Comparison of ENCODE assay signal across 8 mouse cellular contexts in genomic region chr12:73545672-73546085, GRCm38 (mm10). TPM values are rescaled to one million over a fixed set of nuclear protein-coding genes. Genes with fewer than 3 reads are reported as not detected.
DNase-seq lines count a peak whose midpoint lies in the region; ATAC-seq and TF ChIP-seq lines count a peak whose summit lies in the region.

No protein-coding gene starts in this region.

- peak overlapping the region; percentile 73 for H3K9ac ChIP-seq in ES-E14 (ENCODE audit: insufficient read depth, low read depth, low read length, poor library complexity, severe bottlenecking)
- peak overlapping the region; percentile 78 for H3K9ac ChIP-seq in intestine, embryonic 16.5 days (ENCODE audit: low read depth, low read length)
- H3K9ac ChIP-seq in liver, embryonic 16.5 days (ENCODE audit: low read depth, low read length), result peak overlapping the region; percentile 54
- peak overlapping the region; percentile 31; the same call in 1 of the 2 replicates for H3K9ac ChIP-seq in neural tube, embryonic 13.5 days

- peak overlapping the region; percentile 69 to 78 for H3K4me3 ChIP-seq in ES-E14 (ENCODE audit: insufficient read depth in 1 of 2, low read depth in 1 of 2, low read length in 2 of 2, poor library complexity in 1 of 2, severe bottlenecking in 1 of 2)
- peak overlapping the region; percentile 42 for H3K4me3 ChIP-seq in brown adipose tissue, adult 24 weeks (ENCODE audit: insufficient read depth, low read depth, low read length)
- H3K4me3 ChIP-seq in intestine, embryonic 16.5 days (ENCODE audit: low read length), result peak overlapping the region; percentile 63
- peak overlapping the region; percentile 53 for H3K4me3 ChIP-seq in liver, embryonic 16.5 days (ENCODE audit: low read depth, low read length)
- H3K4me3 ChIP-seq in neural tube, embryonic 13.5 days, result peak overlapping the region; percentile 39

- peak overlapping the region; percentile 62 for H3K4me2 ChIP-seq in intestine, embryonic 16.5 days (ENCODE audit: low read depth, low read length)
- H3K4me2 ChIP-seq in liver, embryonic 16.5 days (ENCODE audit: low read depth, low read length), result peak overlapping the region; percentile 57
- H3K4me2 ChIP-seq in neural tube, embryonic 13.5 days, result peak overlapping the region; percentile 58

- DNase-seq in ES-E14 (ENCODE audit: low read depth, low spot score), result peak; percentile 35
- DNase-seq in MN1 (ENCODE audit: low spot score), result no peak
- DNase-seq in left cerebral cortex, adult 8-10 months (ENCODE audit: low spot score in 2 of 2), result no peak

- no peaks in the 10 kb centered on the region for H3K36me3 ChIP-seq in ES-E14 (ENCODE audit: control insufficient read depth, insufficient read depth, low read length, poor library complexity, severe bottlenecking)
- no peaks in the 10 kb centered on the region for H3K36me3 ChIP-seq in intestine, embryonic 16.5 days (ENCODE audit: control insufficient read depth, insufficient read depth, low read length)
- H3K36me3 ChIP-seq in liver, embryonic 16.5 days (ENCODE audit: control insufficient read depth, insufficient read depth), result no peaks in the 10 kb centered on the region
- no peaks in the 10 kb centered on the region for H3K36me3 ChIP-seq in neural tube, embryonic 13.5 days

- in situ Hi-C loops in ES-E14 (cut with MboI; ENCODE audit: low sequenced_read_pairs in 2 of 2, unreplicated experiment in 2 of 2), result loop anchor here (25.0 kb wide), 1 partner anchor 508 kb away; no protein-coding TSS in a partner anchor

- no peaks in the 10 kb centered on the region for H3K9me3 ChIP-seq in ES-E14 (ENCODE audit: control insufficient read depth, insufficient read depth, low read depth, low read length)
- H3K9me3 ChIP-seq in intestine, embryonic 16.5 days (ENCODE audit: control insufficient read depth, low read length), result no peaks in the 10 kb centered on the region
- H3K9me3 ChIP-seq in liver, embryonic 16.5 days (replicated peaks; ENCODE audit: control insufficient read depth, low read length), result no peaks in the 10 kb centered on the region
- H3K9me3 ChIP-seq in neural tube, embryonic 13.5 days, result no peaks in the 10 kb centered on the region

- peaks cover 28% of the 10 kb centered on the region for H3K27me3 ChIP-seq in intestine, embryonic 16.5 days (replicated peaks; ENCODE audit: control insufficient read depth, insufficient read depth, low read length)
- peaks cover 48% of the 10 kb centered on the region for H3K27me3 ChIP-seq in liver, embryonic 16.5 days (ENCODE audit: control insufficient read depth, insufficient read depth, low read depth, low read length)
- H3K27me3 ChIP-seq in neural tube, embryonic 13.5 days, result peaks cover 96% of the 10 kb centered on the region

- no peak overlapping the region for H3K27ac ChIP-seq in ES-E14 (ENCODE audit: insufficient read depth, low read depth, low read length, poor library complexity, severe bottlenecking)
- no peak overlapping the region for H3K27ac ChIP-seq in brown adipose tissue, adult 24 weeks (replicated peaks; ENCODE audit: low read depth, low read length)
- peak overlapping the region; percentile 94 for H3K27ac ChIP-seq in intestine, embryonic 16.5 days (ENCODE audit: low read length)
- H3K27ac ChIP-seq in liver, embryonic 16.5 days (ENCODE audit: low read length), result peak overlapping the region; percentile 44; the same call in 1 of the 2 replicates
- no peak overlapping the region for H3K27ac ChIP-seq in neural tube, embryonic 13.5 days (replicated peaks)

- ATAC-seq in granulocyte monocyte progenitor cell, adult 5-6 weeks (replicated peaks; ENCODE audit: poor library complexity, severe bottlenecking), result peak; percentile 67
- ATAC-seq in intestine, embryonic 16.5 days, result peak; percentile 54
- ATAC-seq in liver, embryonic 16.5 days (ENCODE audit: low read depth), result peak; percentile 58
- ATAC-seq in neural tube, embryonic 13.5 days (ENCODE audit: low read depth), result peak; percentile 67; the same call in 1 of the 2 replicates

- WGBS in intestine, embryonic 16.5 days, result 1% methylated on average over 55 of the region's 55 CpGs
- 2% methylated on average over 55 of the region's 55 CpGs for WGBS in liver, embryonic 16.5 days (ENCODE audit: insufficient replicate concordance)
- 2% methylated on average over 55 of the region's 55 CpGs for WGBS in neural tube, embryonic 13.5 days

- H3K4me1 ChIP-seq in ES-E14 (ENCODE audit: control insufficient read depth in 2 of 2, insufficient read depth in 2 of 2, low read length in 2 of 2, poor library complexity in 1 of 2), result peaks cover 2 to 16% of the 10 kb centered on the region in 2 experiments; a peak in 2 of 4 replicates
- H3K4me1 ChIP-seq in brown adipose tissue, adult 24 weeks (ENCODE audit: control insufficient read depth, insufficient read depth, insufficient read length, low read length), result no peaks in the 10 kb centered on the region
- peaks cover 13% of the 10 kb centered on the region; the same call in 1 of the 2 replicates for H3K4me1 ChIP-seq in intestine, embryonic 16.5 days (ENCODE audit: control insufficient read depth, insufficient read depth, low read length)
- H3K4me1 ChIP-seq in liver, embryonic 16.5 days (ENCODE audit: control insufficient read depth, low read depth, low read length), result no peaks in the 10 kb centered on the region; the same call in 1 of the 2 replicates
- peaks cover 14% of the 10 kb centered on the region for H3K4me1 ChIP-seq in neural tube, embryonic 13.5 days (replicated peaks)

TF ChIP-seq in ES-E14, 5 proteins besides CTCF, POLR2A, EP300 and RAD21:
- TF ChIP-seq MAFK (IDR thresholded peaks at IDR 0.05; ENCODE audit: insufficient read depth, low read depth, low read length), result no peak
- TF ChIP-seq HCFC1 (IDR thresholded peaks at IDR 0.05; ENCODE audit: borderline replicate concordance, insufficient read depth, low read length), result no peak
- TF ChIP-seq ZNF384 (IDR thresholded peaks at IDR 0.05; ENCODE audit: low read depth, low read length), result no peak
- TF ChIP-seq CHD2 (IDR thresholded peaks at IDR 0.05; ENCODE audit: low read depth, low read length), result no peak
- TF ChIP-seq ZC3H11A (IDR thresholded peaks at IDR 0.05; ENCODE audit: borderline replicate concordance, low read depth, low read length), result no peak

RNA-seq across cellular contexts. Expression of gene Tmem30b, which starts 0.5 kb away (rescaled TPM):
- 3.4 and 6.3 TPM in 2 replicates for total RNA-seq in ES-E14 (2012; rRNA removed)
- polyA plus RNA-seq in brown adipose tissue, adult 24 weeks (2012; ENCODE audit: insufficient read depth, insufficient read length, missing spikeins), result 0.55 TPM in 1 of 2 replicates, not detected in the other
- not detected in 2 replicates for total RNA-seq in granulocyte monocyte progenitor cell, adult 5-6 weeks (2014; fragmentation: Nextera tagmentation)
- not detected in 2 replicates for total RNA-seq in granulocyte monocyte progenitor cell, adult 5-6 weeks (2017)
- polyA plus RNA-seq in intestine, embryonic 16.5 days (2015; fragmentation: Nextera tagmentation; extraction: Ambion mirVana), result 82.9 and 91.2 TPM in 2 replicates
- polyA plus RNA-seq in liver, embryonic 16.5 days (2015; fragmentation: Nextera tagmentation; extraction: Ambion mirVana), result 12.9 and 14.4 TPM in 2 replicates
- polyA plus RNA-seq in neural tube, embryonic 13.5 days (2015; fragmentation: Nextera tagmentation; extraction: Ambion mirVana), result 0.45 and 0.61 TPM in 2 replicates
- under 1 TPM; 0.11 to 0.93 (median 0.36) TPM for total RNA-seq in left cerebral cortex, adult 8-10 months (2022)

RNA-seq across cellular contexts. Expression of gene Prkch, which starts 38.9 kb away (rescaled TPM):
- total RNA-seq in ES-E14 (2012; rRNA removed), result 2.8 and 4.1 TPM in 2 replicates
- 2.7 and 7.3 TPM in 2 replicates for polyA plus RNA-seq in brown adipose tissue, adult 24 weeks (2012; ENCODE audit: insufficient read depth, insufficient read length, missing spikeins)
- 0.99 and 1.6 TPM in 2 replicates for total RNA-seq in granulocyte monocyte progenitor cell, adult 5-6 weeks (2014; fragmentation: Nextera tagmentation)
- 2.6 and 5.3 TPM in 2 replicates for total RNA-seq in granulocyte monocyte progenitor cell, adult 5-6 weeks (2017)
- polyA plus RNA-seq in intestine, embryonic 16.5 days (2015; fragmentation: Nextera tagmentation; extraction: Ambion mirVana), result 4.0 and 4.7 TPM in 2 replicates
- 1.4 and 1.6 TPM in 2 replicates for polyA plus RNA-seq in liver, embryonic 16.5 days (2015; fragmentation: Nextera tagmentation; extraction: Ambion mirVana)
- polyA plus RNA-seq in neural tube, embryonic 13.5 days (2015; fragmentation: Nextera tagmentation; extraction: Ambion mirVana), result 9.6 and 11.8 TPM in 2 replicates
- 10 to 100 TPM; 11.2 to 13.2 (median 12.5) TPM for total RNA-seq in left cerebral cortex, adult 8-10 months (2022)

Comparison
In these comparisons a context has a peak if more than half of its experiments do, and no peak if none do; other contexts are left out.
1. H3K27ac ChIP-seq: peak in intestine, embryonic 16.5 days (single experiment) and liver, embryonic 16.5 days (single experiment); none in ES-E14 (single experiment), brown adipose tissue, adult 24 weeks (single experiment) and neural tube, embryonic 13.5 days (single experiment).
2. Peak in every context shown above with its lines, with median percentiles within 50 percentile points of each other: H3K4me3 ChIP-seq, H3K9ac ChIP-seq, ATAC-seq and H3K4me2 ChIP-seq.